Mouse (Mus musculus) lung, postnatal 4 days (tissue): ENCODE measurements around the gene Dffb.

Experiments used
- DNase-seq, 2 experiments: peaks; one replicate each; pipeline ENCODE4 v3.0.0; 2021

The Dffb gene

GRCm38 (mm10) chr4:153974431-153975291 lies at the start of gene Dffb, which contains the start of gene Cep104:
Dffb (minus strand) TSS chr4:153975126.
Cep104 (plus strand) TSS chr4:153975194.
- peak; percentile 96 for DNase-seq

GRCm38 (mm10) chr4:154023754-154024601 lies 49.1 kb upstream of the Dffb start:
- DNase-seq, result no peak

DNA sequence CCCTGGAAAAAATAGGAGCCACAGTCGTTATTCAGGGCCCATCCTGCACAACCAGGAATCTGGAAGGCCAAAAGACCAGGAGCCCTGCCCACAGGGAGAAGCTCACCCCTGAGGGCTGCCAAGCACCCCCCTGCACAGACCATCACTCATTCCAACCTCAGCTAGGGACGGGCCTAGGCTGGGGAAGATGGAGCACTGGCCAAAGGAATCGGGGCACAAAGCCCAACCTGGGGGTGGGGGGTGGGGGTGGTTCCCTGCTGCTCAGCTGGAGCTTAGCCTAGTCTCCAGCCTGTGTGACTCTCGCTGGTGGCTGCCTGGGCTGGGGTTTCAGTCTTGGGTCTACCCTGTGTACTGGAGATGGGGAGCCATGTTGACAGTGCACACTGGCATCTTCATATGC lies 47.9 kb upstream of the Dffb start:
- no peak for DNase-seq

GRCm38 (mm10) chr4:154022407-154022806 lies 47.5 kb upstream of the Dffb start:
- DNase-seq, result peak; percentile 58 to 82

- DNase-seq, result no peak
These were observed 46.5 kb upstream of the Dffb start for GRCm38 (mm10) chr4:154021432-154021831.

- peak; percentile 57 to 64 for DNase-seq
These were observed 44.6 kb upstream of the Dffb start for GRCm38 (mm10) chr4:154019571-154019970.

GRCm38 (mm10) chr4:154015476-154015875 lies 40.5 kb upstream of the Dffb start:
- no peak for DNase-seq

- DNase-seq, result peak; percentile 26 to 43
These were observed 37.4 kb upstream of the Dffb start for GRCm38 (mm10) chr4:154012132-154012882.

DNA sequence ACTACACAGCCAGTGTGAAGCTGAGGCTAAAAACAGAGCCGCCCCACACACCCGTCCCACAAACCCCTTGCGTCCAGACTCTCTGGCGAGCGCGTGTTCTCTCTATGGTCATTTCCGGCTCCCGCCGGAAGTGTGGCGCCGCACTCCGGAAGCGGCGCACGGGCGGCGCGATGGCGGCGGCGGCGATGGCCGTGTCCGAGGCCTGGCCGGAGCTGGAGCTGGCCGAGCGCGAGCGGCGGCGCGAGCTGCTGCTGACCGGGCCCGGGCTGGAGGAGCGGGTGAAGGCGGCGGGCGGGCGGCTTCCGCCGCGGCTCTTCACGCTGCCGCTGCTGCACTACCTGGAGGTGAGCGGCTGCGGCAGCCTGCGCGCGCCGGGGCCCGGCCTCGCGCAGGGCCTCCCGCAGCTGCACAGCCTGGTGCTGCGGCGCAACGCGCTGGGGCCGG lies 36.7 kb upstream of the Dffb start, which contains the start of gene Lrrc47:
Gene Lrrc47 (plus strand): TSS at position 86 of the 444 bp plus-strand sequence.
- DNase-seq, result peak; percentile 88 to 90

DNA sequence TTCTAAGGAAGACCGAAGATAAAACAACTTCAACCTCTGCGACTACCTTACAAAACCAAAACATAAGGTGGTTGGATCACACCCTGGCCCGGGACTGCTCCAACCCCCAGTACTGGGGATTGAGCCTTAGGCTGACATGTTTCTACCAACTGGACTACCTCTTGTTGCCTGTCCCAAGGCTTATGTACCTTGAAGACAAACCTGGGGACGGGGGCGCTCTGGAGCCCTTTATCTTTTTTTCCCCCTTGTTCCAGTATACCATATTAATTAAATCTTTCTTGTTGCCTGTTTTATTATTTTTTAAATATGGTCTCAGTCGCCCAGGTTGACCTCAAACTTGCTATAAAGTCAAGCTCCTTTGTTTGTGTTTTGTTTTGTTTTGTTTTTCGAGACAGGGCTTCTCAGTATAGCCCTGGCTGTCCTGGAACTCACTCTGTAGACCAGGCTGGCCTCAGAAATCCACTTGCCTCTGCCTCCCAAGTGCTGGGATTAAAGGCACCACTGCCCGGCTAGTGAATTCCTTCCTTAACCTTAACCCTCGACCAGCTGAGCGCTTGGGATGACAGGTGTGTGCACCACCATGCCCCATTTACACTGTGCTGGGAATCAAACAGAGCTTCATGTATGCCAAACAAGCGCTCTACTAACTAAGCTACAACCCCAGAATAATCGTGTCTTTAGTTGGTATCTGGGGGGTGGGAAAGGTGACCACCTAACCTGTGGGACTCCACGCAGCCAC lies 36.1 kb upstream of the Dffb start:
- no peak for DNase-seq

- DNase-seq, result peak; percentile 56 to 73
These were observed 32.8 kb upstream of the Dffb start for GRCm38 (mm10) chr4:154007759-154008158.

DNA sequence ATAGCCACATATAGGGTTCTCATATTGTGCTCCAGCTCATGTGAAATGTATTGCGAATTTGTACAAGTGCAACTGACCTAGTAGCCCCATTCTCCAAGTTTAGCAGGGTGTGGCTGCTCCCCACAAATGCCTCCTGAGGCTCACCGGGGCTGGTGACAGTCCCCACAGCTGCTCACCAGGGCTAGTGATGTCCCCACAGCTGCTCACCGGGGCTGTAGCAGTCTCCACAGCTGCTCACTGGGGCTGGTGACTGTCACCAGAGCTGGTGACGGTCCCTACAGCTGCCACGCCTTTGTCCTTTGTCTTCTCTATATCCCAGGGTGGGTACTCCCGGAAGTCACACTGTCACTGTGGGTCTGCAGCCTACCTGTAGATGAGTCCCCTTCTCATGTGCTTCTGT lies 31.3 kb upstream of the Dffb start:
- DNase-seq, result no peak

- no peak for DNase-seq
These were observed 30.6 kb upstream of the Dffb start for GRCm38 (mm10) chr4:154005488-154005887.

GRCm38 (mm10) chr4:153993505-153993904 lies 18.6 kb upstream of the Dffb start:
- no peak for DNase-seq

GRCm38 (mm10) chr4:153992715-153993114 lies 17.8 kb upstream of the Dffb start:
- no peak for DNase-seq

DNA sequence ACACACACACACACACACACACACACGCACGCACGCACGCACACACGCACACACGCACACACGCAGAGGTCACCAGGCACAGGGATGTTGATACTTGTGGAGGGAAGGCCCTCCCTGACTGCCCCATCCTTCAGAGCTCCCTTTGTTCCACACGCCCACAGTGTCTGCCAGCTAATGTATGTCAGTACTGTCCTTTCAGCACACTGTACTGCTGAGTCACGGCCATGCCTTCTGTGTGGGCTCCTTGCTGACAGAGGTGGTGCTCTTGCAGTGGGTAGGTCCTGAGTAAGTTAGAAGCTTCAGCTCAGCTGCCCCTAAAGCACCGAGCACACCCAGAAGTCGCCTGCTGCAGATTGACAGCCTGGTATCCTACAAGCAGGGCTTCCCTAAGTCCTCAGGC lies 5.5 kb upstream of the Dffb start:
- no peak for DNase-seq

DNA sequence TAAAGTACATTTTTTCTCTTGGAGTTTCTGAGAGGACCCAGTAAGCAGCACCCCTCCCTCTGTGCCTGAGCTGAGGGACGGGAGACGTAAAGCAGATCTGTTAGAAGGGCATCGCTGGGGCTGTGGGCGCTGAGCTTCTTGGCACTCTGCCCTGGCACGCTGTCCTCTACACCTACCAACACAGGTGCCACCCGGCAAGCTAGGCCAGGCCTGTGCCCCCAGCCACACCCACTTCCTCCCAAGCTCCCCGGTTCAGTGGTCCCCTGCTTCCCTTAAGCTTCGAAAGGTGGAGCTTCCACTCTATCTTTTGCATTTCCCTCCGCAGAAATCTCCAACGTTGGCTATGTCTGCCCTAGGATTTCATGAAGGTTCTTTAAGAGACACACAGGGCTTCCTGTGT lies 4.3 kb upstream of the Dffb start:
- no peak for DNase-seq

DNA sequence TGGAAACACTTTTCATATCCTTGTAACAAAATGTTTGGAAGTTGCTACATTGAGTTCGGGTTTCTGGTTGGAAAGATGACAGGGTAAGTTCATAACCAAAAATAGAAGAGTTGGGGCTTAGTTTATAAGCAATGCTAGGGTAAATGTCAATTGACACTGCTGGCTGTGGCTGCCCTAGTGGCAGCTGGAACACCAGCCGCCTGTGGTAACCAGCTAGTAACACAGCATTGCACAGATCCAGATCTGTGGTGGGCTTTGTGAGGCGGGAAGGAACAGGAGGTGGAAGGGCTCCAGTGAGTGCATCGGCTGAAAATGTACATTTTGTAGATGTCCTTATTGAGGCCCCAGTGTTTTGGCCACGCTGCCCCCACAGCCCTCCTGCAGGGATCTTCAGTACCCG lies 842 bp upstream of the Dffb start:
- DNase-seq, result no peak

GRCm38 (mm10) chr4:153975292-153975662 lies 351 bp upstream of the Dffb start:
- no peak for DNase-seq

GRCm38 (mm10) chr4:153968063-153968462 lies 6.9 kb downstream of the Dffb start:
- no peak for DNase-seq

- no peak for DNase-seq
These were observed 7.4 kb downstream of the Dffb start for GRCm38 (mm10) chr4:153967556-153967955.

DNA sequence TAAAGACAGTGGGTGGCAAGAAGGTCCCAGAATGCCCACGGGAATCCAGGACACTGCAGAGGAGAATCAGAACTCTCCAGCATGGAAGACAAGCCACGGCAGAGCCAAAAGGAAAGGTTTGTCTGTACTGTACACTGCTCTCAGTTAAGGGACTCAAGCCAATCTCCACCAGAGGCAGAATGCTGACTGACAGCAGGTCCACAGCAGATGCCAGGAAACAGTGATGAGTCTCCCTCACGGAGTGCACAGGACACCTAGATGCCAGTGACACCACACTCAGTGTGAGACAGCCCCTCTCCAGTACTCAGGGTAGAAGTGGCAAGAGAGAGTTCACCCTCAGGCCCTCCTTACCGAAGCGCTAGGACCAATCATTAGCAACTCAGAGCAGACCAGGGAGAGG lies 8.3 kb downstream of the Dffb start:
- DNase-seq, result no peak
